Mouse (Mus musculus) adrenal gland (tissue): ENCODE measurements at regions not wholly inside any gene's neighbourhood (a gene's known extent, or its start where the extent isn't known, plus 50 kb on each side); places are given as distances from the start of the nearest gene placed in this dataset.

Source experiments
- intact Hi-C: fragments of 180-260 bp; cut with DNase I; formaldehyde crosslinking; loops from one replicate; pipeline ENCODE4 v1.15.1; 2025

GRCm38 (mm10) chr16:77877006-77877405, 275.1 kb upstream of the Gm11146 start:
- intact Hi-C loops = no loop called here

GRCm38 (mm10) chr16:77863246-77863645, 261.4 kb upstream of the Gm11146 start:
- intact Hi-C loops = no loop called here

- intact Hi-C loops = no loop called here
These were observed 250.3 kb upstream of the Gm11146 start for GRCm38 (mm10) chr16:77852066-77852781.

GRCm38 (mm10) chr16:77851206-77852065, 249.5 kb upstream of the Gm11146 start:
- intact Hi-C loops = no loop called here

- intact Hi-C loops = no loop called here
These were observed 233.9 kb upstream of the Gm11146 start for GRCm38 (mm10) chr16:77835767-77836166.

DNA sequence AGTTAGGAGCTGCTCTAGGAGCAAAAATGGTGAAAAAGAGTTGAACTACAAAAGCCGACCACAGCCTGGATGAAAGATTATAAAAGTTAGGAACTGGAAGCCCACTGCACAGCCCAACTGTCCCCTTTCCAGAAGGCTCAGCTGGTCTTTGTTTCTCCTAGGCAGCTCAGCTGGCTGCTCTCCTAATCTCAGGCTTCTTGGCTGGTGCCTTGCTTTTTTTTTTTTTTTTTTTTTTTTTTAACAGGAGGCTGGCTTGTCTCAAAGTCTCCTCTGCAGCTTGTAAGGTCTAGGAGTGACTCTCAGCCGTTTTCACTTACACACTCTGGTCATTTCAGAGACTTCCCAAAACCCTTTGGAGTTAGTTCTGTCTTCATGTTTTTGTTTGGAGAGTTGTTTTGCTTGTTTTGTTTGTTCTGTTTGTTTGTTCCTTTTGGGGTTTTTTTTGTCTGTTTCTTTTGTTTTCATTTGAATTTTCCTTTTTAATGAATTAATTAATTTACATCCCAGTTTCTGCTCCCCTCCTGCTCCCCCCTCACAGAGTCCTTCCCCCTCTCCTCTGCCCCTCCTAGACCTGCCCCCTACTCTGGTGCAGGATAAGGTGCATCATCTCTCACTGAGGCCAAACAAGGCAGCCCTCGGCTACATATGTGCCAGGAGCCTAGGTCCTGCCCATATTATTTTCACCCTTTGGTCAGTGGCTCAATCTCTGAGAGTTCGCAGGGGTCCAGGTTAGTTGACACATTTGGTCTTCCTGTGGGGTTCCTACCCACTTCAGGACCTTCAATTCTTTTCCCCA, 225.6 kb upstream of the Gm11146 start:
- intact Hi-C loops = no loop called here

DNA sequence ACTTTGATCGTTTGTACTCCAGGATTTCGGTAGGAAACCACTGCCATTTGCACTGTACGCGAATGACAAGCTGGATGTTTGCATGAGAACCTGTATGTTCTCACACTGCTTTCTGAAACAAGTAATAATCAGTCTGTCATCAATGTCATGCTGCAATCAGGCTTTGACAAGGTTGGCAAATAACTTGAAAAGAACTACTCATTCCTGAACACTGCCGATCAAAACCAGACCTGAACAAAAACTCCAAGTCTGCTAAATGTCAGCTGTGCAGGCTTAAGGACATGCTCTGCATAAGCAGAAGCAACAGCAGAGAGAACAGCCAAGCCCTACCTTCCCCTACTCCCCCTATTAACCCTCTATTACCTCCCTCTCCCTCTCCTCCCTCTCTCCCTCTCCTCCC, 197.8 kb upstream of the Gm11146 start:
- intact Hi-C loops = no loop called here

GRCm38 (mm10) chr16:77796926-77797325, 195.0 kb upstream of the Gm11146 start:
- intact Hi-C loops = no loop called here

- intact Hi-C loops = no loop called here
These were observed 187.8 kb upstream of the Gm11146 start for GRCm38 (mm10) chr16:77789652-77790051.

DNA sequence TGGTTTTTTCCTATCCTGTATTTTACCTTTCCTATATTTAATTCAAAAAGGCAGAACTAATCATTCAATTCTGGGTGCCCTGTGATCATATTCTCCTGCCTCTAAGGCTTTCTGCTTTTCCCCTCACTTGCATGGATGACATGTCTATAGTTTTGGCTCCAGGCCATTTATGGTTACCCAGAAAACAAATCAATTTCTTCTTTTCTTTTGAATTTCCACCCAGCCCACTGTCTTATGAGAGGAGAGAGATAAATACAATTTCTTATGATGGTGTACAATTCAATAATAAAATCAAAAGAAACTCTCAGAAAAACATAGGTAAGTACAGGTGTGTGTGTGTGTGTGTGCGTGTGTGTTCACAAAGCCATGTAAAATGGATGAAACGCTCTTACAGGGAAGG, 187.3 kb upstream of the Gm11146 start:
- intact Hi-C loops = no loop called here

DNA sequence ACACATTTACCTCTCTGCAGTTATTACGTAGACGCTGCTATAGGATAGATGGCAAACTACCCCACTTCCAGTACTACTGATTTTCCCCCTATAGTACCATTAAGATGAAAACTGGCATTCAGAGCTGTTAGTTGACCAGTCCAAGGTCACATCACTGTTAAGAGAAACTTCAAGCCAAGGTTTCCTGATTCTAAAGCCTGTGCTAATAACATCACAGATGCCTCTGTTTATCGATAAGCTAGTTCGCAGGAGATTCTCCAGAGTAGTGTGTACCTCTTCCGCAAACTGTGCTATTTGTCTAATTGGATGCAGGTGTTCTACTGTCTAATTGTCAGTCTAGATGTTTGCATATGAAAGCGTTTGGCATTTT, 186.9 kb upstream of the Gm11146 start:
- intact Hi-C loops = no loop called here

DNA sequence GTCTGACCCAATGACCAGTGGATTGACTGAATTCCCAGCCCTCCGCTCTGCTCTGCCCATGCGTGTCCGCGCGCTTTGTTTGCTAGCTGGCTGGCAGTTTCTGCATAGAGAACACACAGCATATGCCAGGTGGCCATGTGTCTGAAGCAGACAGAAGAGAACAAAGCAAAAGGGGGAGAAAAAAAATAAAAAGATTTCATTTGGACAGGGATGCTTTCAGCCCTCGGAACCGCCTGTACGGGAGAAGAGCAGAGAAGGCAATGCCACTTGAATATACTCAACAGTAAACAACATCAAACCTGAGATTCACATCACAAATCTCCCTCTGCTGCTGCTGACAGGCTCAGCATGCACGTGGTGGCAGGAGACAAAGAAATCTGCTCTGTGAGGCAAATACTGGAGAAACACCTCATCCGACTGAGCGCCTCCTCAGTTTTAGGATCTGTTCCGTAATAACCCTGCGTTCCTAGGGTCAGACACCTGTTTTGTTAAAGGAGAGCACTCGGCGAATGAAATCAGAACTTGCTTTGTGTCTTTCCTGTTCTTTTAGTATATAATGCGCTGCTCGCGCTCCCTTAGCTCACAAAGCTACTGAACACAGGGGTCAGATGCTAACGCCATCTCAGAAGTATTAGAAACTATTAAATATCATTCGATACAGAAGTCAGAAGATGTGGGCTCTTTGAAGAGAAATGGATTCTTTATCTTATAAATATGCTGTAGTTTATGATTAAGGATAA, 186.3 kb upstream of the Gm11146 start:
- intact Hi-C loops = no loop called here

DNA sequence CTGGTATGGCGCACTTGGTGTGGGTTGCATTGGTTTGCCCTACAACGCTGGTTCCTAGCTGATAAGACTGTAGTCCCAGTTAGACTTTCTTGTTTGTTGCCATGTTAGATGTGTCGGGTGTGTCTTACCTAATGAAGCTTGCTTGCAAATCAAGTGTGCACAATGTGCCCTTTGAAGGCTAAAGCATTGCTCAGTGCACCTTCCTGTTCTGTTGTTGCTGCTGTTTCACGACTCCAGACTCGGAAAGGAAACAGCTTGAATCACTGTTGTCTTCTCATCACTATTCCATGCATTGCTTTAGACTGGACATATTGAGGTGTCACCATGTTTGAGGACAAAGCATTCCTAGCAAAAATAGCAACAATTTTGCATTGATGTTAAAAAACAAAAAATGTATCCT, 185.1 kb upstream of the Gm11146 start:
- intact Hi-C loops = no loop called here

DNA sequence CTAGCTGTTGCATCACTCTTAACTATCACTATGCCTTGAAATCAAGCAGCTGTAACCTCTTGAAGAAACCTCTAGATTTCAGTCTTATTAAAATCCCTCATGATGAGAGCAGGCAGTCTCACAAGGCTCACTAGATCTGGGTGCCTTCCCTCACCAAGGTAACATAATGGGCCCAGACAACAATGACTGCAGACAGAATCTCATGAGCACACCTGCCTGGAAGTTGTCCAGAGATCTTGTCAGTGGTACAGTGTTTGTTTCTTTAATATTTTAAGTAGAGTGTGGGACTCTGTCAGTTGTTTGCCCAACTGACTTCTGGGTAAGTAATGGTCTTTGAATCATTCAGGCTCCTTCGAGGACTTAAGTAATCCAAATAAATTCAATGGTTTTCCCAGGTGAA, 177.1 kb upstream of the Gm11146 start:
- intact Hi-C loops = no loop called here

GRCm38 (mm10) chr16:77772075-77772474, 170.2 kb upstream of the Gm11146 start:
- intact Hi-C loops = no loop called here

DNA sequence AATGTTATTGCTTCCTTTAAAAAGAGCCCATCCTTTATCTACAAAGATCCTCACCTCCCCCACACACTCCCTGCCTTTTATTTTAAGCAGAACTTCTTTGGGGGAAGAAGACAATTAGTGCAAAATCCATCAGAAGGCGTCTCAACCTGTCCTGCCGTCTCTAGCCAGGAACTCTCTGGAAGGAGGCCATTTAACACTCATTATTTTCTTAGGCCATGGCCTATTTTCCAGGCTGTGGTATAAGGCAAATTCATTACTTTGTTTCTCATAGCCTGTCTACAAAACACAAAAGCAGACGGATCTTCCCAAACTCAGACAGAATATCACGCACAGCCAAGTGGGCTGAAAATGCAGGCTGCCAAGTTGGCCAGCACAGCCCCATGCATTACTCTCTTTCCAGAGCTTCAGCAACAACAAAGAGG, 159.0 kb upstream of the Gm11146 start:
- intact Hi-C loops = no loop called here

DNA sequence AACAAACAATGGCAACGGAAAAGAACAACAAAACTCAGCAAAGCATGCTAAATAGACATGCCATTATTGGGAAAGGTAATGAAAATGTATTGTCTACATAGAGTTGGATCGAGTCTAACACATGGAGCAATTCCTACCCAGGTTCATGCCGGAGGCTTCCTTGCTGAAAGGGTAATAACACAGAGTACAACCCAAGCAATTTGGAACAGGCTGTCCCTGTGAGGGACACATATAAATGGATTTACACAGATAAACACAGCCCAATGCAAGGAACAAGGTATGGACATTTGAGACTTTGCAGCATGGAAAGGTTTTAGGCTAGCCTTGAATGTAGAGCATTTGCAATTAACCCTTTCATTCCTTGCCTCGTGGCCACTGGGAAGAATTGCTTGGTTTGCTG, 158.6 kb upstream of the Gm11146 start:
- intact Hi-C loops = no loop called here

DNA sequence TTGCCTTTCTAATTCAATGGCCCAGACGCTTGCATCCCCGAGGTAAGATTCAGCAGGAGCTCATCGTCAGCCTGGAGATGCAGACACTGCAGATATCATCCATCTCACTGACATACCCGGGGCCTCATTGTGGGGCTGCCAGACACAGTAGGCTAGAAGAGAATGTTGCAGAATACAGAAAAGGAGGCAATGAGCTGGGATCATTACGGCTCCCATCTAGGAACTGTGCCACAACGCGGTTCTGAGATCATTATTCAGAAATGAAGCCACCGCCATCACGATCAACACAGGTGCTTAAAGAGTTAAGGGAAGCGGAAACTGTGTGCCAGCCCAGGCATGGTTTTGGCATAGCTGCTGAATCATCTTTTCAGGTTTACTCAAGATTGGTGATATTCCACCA, 158.1 kb upstream of the Gm11146 start:
- intact Hi-C loops = no loop called here

DNA sequence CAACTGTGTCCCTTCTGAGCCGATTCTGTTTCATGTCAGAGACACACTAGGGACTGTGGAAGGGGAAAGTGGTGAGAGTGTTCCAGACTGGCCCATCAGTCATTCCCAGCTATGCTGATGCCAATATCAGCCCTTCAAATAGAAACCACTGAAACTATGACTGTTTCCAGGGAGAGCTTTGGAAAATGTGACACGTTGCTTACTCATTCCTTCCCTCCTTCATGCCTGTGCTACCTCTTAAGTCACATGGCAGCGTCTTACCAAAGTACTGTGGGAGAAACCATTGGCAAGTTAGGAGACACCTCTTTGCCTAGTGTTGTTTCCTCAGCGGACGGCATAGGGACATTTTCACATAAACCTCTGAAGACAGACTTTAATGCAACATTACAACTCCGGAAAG, 153.0 kb upstream of the Gm11146 start:
- intact Hi-C loops = no loop called here

- intact Hi-C loops = no loop called here
These were observed 147.6 kb upstream of the Gm11146 start for GRCm38 (mm10) chr16:77749474-77749873.

- intact Hi-C loops = no loop called here
These were observed 141.9 kb upstream of the Gm11146 start for GRCm38 (mm10) chr16:77743838-77744237.
